Mouse (Mus musculus): Measurements from ENCODE around the gene Cxcr5.

Gene Cxcr5

DNA sequence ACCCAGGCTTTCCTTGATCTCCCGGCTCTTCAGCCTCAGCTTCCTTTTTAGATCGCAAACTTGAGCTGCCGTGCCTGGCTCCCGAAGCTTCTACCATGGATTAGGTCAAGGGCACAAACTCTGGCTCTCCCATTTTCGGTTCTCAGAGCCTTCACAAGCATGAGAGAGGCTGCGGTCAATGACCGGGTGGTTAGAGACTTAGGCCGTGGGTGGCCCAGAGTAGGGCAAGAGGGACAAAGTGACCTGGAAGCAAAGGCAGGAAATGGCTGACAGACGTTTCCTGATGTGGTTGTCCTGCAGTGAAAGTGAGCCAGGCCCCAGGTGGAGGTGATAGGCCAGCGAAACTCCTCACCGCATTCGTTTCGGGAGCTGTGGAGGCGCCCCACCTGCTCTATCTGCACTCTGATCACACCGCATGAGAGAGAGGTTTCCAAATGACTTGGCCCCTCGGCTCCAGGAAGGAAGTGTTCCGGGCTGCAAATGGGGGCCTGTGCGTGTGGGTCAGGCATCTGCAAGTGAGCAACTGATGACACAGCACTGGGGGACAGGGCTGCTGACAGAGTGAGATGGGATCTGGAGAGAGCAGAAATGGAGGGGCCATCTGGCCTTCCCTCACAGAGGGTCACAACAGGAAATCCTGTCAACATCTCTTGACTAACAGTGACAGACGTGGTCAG lies 23.9 kb downstream of the Cxcr5 start:
- DNase-seq (ENCODE audit: low spot score): peak; percentile 14

DNA sequence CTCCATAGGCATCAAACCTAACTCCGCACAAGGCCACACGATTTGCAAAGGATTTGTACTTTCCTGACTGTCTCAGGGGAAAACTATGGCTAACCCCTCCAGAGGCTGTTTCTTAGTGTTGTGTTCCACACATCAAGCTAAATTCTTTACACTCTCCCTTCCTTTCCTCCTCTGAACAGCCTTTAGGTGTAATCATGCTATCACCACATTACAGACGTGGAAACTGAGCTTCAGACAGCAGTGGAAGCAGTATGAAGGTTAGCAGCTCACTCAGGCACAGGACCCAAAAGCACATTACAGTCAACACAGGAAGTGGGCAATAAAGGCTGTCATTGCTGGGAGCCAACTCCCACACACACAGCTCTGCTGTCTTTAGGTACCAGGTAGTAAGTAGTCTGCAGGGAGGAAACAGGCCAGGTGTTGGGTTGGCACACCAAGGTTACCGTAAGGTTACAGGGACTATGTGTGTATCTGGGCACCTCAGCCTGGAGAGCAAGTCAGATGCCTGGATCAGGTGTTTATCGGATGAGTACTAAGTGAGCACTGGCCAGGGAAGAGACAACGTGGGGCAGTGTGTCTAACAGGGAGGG lies 28.6 kb downstream of the Cxcr5 start:
- DNase-seq (ENCODE audit: low spot score): no peak

DNA sequence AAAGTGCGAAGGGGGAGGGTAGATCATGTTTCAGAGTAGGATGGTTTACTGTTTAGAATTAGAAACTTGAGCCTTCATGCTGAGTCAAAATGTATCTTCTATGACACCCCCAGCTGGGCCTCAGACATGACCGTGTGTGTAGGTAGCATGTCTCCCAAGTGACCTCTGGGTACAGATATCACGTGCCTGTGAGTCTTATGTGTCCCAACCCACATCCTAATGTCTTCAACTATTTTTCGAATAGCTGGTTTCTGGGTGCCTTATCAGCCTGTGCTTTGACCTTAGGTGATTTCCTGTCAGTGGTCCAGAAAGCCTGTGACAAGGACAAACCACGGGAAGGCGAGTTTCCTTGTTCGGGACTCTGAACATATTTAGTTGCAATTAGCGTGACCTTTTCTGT lies 33.3 kb downstream of the Cxcr5 start:
- DNase-seq (ENCODE audit: low spot score): no peak

DNA sequence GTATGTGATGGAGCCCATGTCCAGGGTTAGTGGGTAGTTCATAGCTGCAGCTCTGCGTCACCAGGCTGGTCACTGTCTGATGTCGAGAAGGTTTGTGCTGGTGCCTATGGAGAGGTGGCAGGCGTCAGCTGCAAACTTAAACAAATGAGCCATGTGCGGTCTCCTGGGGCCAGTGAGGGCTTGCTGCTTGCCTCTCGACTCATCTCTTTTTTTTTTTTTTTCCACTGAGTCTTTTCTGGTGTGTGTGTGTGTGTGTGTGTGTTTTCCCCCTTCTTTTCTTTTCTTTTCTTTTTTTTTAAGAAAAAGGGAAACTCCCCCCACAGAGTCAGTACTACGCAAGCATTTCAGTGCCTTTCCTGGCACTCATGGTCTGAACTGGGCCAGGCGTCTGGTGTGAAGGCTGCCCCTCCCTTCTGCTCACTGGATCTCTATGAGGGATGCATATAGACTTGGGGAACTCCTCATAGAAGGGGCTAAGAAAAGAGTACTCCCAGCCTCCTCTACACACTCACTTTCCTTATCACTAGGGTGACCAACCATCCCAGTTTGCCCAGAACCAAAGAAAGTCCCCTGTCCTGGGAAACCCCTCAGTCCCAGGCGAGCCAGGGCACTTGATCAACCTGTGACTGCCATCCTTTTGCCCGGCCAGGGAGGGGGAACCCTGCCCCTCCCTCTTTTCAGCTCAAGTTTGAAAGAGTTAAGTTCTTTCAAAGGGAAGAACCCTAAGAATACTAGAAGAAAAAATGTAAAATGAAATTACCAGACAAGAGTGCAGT lies 35.2 kb downstream of the Cxcr5 start:
- DNase-seq (ENCODE audit: low spot score): no peak

DNA sequence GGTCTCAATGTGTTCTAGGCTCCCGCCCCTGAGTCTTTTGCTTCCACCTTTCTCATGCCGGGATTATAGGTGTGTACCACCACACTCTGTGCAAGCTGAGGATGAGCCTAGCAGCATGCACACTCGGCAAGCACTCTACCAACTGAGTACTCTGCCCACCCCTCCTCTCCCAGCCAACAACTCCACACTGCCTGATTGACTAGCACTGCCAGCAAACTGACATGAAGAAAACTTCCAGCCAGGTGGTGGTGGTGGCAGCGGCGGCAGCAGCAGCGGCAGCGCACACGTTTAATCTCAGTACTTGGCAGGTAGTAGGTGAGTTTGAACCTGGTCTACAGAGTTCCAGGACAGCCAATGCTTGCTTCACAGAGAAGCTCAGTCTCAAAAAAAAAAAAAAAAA lies 36.1 kb downstream of the Cxcr5 start:
- DNase-seq (ENCODE audit: low spot score): no peak

DNA sequence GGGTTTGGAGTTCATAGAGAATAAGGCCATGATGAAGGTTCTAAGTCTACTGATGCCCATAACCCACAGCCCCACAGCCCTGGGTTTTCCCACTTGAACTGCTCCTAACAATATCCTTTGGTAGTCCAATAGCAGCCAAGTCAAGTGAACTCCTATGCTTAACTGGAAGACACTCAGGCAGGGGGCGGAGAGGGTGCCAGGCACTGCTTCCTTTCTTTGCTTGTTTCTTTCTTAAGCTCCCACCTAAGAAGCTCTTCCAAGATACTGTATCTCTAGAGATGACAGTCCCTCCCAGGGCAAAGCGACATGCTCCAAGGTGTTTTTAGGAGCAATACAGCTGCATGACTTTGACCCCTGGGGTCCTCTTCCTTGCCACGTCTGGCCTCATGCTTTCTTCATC lies 36.7 kb downstream of the Cxcr5 start:
- DNase-seq (ENCODE audit: low spot score): no peak

DNA sequence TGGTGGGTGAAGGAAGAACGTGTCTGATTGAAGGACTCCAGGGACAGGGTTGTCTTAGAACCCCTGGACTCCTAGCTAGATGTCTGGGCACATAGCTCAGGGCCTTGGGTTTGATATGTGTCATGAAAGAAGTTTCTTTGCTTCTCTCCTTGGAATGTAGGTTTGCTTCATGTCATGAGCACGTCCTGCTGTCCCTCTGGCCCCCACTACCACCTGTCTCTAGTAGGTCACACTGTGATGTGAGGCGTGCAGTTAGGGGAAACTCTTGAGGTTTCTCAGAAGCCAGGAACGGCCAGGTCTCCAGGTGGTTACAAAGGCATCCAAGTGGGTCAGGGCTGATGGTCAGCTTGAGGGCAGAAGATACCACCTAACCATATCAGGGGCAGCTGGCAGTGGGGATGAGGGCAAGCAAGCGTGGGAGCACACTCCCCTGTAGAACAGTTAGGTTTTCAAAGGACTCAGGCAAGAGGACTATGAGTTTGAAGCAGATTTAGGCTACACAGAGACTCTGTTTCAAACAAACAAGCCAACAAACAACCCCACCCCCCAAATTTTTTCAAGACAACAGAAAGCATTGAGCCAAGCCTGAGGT lies 37.3 kb downstream of the Cxcr5 start:
- no peak for DNase-seq (ENCODE audit: low spot score)

DNA sequence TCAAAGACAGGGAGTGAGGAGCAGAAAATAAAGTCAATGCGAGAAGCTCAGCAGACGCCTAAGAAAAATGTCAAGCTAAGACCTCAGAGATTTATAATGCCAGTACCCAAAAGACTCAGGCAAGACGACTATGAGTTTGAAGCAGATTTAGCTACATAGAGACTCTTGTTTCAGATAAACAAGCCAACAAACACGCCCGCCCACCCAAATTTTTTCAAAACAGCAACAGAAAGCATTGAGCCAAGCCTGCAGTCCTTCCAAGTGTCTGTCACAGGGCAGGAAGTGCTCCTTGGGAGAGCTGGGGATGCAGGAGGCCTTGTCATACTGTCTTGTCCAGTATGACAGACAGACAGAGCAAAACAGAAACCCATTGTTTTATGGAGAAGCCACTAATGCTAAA lies 38.0 kb downstream of the Cxcr5 start:
- no peak for DNase-seq (ENCODE audit: low spot score)

DNA sequence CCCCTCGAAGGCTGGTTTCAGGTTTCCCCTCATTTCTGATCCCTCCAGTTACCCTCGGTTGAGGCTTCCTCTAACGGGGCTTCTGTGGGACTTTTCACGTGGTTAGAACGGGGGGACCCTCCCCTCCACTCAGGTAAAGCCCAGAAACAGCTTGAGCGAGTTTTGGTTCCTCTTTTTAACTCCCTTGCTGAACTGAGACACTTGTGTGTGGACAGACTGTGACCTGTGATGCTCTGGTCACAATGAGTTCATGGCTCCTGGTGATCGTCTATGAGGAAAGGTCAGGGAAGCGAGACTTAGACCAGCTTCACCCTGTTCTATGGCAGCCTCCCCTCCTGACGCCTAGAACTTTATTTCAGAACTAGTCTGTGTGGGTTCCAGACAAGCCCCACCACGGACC lies 39.8 kb downstream of the Cxcr5 start:
- DNase-seq (ENCODE audit: low spot score): no peak

DNA sequence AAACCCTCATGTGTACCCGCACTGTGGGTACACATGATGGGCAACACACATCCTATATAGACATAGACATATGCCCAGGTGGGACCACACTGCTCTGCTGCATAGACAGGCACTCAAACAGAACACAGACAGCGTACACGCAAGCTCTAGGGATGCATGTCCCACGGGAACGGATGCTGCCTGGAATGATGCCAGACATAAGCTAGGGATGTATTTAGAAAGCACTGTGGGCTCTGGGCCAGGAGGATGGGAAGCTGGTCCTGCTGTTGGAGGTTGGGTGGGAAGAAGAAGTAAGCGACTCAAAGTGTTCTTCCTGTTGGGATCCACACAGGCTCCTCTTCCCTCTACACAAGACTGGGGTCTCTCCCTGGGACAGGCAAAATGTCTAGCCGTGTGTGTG lies 43.6 kb downstream of the Cxcr5 start:
- peak; percentile 91 for DNase-seq (ENCODE audit: low spot score)

DNA sequence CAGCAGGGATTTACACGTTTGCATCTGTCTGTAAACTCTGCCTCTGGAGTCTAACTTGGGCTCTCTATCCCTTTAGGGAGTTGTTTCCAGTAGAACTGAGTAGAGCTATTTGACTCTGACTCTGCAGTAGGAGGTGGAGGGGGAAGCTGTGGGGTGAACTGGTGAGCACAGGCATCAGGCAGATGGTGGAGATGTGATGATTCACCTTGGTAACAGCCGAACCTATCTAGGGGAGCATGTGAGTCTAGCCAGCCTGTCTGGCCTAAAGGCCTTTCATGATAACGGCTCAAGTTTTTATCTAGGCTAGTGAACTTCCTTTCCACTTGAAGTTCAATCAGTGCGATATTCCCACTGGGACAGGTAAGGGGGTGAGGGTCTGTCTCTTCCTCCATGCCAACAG lies 44.3 kb downstream of the Cxcr5 start:
- peak; percentile 44 for DNase-seq (ENCODE audit: low spot score)

DNA sequence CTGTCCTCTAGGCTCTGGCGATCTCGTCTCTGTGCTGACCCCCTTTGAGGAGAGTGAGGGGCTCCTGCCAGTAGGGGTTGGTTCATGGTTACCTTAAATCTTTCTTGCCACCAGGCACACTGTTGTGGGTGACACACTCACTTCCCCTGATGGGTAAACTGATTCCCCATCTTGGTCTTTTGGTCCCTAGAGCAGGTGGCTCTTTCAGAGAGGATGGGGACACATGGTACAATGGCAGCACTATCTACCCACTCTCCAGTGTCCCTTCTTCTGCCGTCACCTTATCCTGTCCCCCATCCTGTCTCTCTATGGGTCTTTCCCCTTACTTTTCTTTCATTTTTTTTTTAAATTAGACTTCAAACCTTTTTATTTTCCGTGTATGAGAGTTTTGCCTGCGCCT lies 45.8 kb downstream of the Cxcr5 start:
- DNase-seq (ENCODE audit: low spot score): no peak

DNA sequence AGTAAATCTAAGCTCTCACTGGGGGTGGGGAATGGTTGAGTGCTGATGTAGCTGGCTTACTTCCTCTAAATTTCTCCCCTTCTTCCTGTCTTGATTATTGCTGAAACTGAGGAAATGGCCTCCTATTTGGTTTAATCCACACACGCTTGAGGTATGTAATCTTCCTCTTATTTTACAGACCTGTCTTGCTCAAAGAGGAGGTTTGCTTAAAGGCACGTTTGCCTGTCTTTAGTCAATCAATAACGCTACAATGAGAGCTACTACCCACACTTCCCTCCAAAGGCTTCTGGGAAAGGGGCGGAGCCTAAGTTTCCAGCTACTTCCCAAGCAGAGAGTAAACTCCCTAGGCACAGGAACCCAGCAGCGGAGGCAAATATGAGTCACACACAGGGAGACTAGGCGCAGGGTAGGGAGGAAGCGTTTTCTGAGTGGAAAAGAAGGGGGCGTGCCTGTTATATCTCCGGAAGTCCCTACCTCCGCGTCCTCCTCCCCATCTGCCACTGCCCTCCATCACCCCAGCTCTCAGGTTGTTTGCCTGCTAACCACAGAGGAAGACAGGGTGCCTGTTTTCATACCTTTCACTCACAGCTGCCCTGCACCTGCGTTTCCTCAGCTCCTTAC lies 46.4 kb downstream of the Cxcr5 start:
- DNase-seq (ENCODE audit: low spot score): no peak

DNA sequence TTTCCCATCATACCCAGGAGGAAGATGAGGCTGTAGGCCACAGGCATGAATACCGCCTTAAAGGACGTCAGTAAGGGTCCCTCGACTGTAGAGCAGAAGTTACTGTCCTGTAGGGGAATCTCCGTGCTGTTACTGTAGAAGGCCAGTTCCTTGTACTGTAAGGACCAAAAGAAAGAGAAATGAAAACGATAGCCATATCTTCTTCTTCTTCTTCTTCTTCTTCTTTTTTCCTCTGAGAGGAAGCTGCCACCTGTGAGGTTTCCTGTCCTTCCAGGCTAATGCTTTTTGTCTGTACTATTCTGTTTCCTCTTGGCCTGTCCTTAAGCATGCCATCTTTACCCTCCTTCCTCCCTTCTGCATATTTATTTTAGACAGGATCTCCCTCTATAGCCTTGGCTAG lies 47.5 kb downstream of the Cxcr5 start:
- DNase-seq (ENCODE audit: low spot score): no peak

DNA sequence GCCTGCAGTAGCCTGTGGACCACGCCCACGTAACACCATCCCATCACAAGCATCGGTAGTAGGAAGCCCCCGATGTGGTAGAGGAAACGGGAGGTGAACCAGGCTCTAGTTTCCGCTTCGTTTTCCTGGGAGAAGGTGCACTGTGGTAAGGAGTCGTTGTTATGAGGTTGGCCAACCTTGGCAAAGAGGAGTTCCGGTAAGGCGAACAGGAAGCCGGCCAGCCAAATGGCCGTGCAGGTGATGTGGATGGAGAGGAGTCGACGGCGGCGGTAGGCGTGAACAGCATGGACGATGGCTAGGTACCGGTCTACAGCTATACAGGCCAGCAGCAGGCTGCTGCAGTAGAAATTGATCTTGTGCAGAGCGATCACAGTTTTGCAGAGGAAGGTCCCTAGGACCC lies 48.1 kb downstream of the Cxcr5 start:
- no peak for DNase-seq (ENCODE audit: low spot score)

DNA sequence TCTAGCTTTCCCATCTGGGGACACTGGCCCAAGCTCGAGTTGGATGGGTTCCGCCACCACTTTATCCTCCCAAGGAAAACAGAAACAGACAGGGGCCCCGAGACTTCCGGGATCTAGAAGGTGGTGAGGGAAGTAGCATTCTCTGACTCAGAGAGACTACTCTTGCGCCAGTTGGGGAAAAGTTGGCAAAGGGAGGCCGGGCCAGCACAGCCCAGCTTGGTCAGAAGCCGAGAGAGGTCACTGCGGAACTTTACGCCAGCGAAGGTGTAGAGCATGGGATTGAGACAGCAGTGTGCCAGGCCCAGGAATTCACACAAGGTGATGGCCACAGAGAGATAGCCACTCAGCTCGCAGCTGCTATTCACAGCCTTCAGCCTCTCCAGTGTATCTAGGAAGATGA lies 48.6 kb downstream of the Cxcr5 start:
- DNase-seq (ENCODE audit: low spot score): no peak

DNA sequence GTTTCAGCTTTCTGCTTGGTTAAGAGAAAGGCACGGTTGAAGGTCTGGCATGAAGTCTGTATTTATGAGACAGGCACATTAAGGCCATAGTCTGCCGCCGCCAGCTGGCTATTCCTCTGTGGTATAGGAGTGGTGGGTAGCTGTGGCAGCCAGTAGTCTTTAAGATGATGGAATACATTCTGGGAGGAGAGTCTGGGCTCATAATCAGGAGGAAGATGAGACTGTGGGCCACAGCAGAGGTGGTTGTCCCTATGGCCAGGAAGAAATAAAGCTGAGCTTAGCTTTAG lies 49.0 kb downstream of the Cxcr5 start:
- DNase-seq (ENCODE audit: low spot score): no peak

DNA sequence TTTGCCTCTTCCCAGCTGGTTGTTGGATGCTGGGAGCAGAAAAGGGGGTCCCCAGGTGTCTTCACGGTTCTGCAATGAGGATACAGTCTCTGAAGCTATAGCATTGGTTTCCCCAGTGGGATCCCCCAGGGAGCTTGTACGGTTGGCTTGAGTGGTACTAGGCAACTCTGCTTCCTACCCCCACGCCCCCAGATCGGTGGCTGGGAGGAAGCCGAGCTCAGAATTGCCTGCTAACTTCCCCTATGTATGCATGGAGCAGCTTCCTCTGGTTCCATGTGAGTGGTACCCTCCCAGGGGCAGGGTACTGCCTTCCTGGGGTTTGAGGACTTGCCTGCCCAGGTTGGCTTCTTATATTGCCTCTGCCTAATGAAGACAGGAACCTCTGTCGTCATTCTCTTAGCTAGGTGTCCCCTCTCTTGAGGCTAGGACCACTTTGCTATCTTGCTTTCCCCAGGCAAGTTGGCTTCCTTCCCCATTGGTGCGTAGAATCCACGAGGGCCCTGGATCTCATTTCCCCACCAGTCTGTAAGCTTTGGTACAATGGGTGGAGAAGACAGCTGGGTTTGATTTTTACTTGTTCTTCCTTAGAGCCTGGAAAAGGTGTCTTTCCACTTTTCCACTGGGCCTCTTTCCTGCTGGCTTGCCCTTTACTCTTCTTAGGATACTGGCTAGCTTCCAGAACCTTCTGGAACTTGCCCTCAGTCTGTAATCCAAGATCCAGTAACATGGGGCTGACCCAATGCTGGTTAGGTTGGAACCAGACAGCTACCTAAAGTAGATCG lies 49.6 kb downstream of the Cxcr5 start:
- no peak for DNase-seq (ENCODE audit: low spot score)

DNA sequence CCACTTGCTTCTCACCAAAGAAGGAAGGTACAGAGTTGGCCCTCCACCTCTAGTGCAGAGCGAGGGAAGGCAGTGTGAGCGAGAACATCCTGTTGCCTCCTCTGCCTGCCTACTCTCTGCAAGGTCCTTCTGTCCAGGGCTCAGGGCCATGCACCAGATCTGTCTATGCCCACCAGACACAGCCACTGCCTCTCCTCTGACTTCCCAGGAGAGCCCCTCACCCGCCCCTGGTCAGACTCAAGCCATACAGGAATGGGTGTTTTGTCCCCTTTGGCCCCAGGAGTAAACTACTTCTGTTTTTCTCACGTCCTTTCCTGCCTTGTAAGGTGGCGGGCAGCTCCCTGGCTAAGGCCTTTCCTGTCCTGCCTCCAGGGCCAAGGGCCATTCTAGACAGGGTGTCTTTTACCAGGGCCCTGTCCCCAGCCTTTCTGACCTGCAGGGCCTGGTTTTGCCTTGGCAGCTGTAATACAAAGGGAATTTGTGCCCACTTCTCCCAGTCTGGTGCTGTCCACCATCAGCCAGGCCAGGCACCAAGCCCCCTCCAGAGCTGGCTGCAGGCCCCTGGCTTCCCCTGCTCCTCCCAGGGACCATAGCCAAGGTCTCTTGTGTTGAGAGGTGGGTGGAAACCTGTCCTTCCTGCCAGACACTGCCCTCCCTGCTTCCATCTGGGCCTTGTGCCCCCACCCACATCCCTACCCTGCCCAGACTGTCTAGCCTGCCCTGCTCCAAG lies 50.6 kb downstream of the Cxcr5 start:
- DNase-seq (ENCODE audit: low spot score): no peak

DNA sequence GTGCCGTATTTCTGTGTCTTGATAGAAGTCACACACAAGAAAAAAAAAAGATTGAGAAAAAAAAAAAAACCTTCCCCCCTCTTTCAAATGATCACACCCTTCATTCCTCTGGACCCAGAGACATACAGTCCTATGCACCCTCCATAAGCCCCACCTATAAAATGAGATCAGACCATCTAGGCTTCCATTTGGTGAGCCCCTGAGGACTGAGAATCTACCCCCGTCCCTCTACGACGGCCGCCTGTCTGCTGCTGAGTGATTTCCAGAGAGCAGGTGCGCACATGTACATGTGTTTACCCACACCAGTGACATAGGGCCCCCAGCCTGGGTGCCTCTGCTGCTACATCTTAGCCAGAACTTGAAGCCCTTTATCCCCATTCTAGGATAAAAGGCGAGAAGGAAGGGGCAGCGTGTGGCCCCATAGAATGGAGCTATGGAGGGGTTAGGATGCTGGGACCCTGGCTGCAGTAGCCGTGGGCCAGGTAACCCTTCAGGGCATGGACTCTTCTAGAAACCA lies 51.3 kb downstream of the Cxcr5 start:
- DNase-seq (ENCODE audit: low spot score): no peak
